Mouse (Mus musculus) skeletal muscle tissue, adult 2 months (tissue): Measurements from ENCODE around the gene Appbp2.
A peak's percentile ranks its signal among the peaks of the same experiment; 100 is the strongest.

Experiments
- DNase-seq: peaks from one replicate; pipeline ENCODE4 v3.0.0-alpha.2; 2012; ENCODE audit warnings: low read depth, low spot score

Gene Appbp2

GRCm38 (mm10) chr11:85223248-85223647 lies 11.7 kb downstream of the Appbp2 start:
- DNase-seq: no peak

DNA sequence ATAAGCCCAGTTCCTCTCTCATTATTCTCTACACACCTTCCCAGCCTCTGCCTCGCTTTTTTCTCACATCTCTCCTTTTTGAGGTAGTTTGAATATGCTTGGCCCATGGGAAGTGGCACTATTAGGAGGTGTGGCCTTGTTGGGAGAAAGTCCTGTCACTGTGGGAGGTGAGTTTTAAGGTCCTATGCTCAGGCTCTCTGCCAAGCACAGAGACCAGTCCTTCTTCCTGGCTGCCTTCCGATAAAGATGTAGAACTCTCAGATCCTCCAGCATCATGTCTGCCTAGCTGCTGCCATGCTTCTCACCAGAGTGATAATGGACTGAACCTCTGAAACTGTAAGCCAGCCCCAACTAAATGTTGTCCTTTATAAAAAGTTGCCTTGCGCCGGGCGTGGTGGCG lies 12.4 kb downstream of the Appbp2 start:
- DNase-seq: no peak

DNA sequence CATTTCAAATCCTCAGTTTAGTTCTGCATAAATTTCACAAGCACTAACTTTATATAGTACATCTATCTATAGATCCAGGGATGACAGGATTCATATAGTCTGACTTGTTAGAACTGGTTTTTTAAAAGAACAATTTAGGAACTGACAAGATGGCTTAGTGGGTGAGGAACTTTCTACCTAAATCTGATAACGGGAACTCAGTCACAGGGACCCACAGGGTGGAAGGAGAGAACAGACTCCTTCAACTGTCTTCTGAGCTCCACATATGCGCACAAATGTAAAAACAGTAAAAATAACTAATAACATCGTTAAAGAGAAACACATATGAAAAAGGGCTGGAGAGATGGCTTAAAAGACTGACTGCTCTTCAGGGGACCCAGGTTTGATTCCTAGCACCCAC lies 15.9 kb downstream of the Appbp2 start:
- DNase-seq: no peak

DNA sequence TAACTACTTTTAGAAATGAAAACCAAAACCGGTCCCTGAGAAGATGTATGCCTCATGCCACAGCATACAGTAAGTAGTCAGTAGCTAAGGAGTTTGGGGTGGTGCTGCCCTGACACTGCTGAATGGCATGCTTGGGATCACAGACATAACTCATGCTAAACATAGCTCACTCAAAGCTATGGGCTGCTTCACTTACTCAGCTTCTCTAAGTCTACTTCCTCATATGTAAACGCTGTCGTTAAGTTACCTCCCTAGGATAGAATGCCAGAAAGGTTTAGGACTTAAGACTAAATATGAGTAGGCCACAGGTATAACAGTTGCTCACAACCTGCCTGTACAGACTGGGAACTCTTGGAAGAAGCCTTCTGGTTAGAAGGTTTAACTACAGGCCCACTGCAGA lies 20.3 kb downstream of the Appbp2 start:
- no peak for DNase-seq

DNA sequence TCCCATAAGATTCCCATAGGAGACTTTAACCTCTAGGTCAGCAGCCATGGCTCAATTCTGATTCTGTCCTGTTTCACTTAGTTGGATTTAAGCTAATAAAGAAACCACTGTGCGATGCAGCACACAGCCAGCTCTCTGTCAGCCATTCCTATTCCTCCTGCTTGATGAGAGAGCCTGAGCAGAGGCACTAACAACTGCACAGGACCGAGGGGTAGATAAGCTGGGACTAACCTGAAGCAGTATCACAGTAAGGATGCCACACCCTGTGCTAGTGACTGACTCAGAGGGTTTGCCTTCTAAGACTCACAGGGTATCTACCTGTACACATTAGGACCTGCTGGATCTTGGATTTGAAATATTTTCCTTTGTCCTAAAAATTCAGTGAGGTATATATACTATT lies 21.7 kb downstream of the Appbp2 start:
- no peak for DNase-seq

DNA sequence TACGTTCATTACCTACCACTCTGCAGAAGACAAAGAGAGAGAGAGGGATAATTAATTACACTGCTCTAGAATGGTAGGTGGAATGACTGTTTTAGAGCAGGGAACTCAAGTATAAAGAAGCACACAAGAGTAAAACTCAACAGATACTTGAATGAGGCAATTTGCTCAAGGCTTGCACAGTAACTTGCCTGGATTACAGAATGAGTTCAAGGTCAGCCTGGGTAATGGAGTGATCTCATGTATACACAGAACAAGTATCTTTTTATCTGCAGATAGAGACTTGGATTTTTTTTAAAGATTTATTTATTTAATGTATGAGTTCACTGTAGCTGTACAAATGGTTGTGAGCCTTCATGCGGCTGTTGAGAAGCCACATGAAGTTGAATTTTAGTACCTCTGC lies 23.8 kb downstream of the Appbp2 start:
- no peak for DNase-seq

DNA sequence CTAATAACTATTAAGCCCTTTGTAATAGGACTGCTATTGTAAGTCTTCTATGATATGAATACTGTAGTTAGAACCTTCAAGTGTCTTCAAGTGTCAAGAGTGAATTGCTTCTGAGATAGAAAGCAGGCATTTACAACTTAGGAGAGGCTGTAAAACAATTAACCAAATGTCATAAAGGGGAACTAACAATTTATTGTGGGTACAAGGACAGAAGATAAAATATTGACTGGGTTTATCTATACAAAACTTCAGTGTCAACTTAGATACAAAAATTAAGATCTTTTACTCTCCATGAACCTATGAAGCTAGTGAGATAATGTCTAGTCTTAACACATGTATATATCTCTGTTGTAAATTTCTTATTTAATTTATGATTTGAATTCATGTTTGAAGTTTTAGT lies 28.7 kb downstream of the Appbp2 start:
- no peak for DNase-seq

GRCm38 (mm10) chr11:85198906-85199305 lies 36.0 kb downstream of the Appbp2 start:
- DNase-seq: no peak

GRCm38 (mm10) chr11:85196046-85196445 lies 38.9 kb downstream of the Appbp2 start:
- DNase-seq: no peak

DNA sequence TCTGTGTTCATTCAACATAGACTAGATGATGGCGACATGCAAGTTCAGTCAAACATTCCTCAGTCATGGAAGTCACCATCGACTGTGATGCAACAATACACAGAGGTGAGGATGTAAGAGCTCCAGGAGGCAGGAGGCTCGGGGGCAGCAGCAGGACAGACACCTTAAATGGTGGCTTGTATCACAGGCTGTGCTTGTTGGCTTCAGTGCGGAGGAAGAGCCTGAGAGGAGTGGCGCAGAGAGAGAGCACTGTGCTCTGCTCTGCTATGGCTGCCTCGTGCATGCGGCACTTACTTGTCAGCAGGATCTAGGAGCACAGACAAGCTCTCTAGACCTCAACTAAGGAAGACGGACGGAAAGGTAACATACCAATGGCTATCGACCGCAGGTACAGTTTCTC lies 40.7 kb downstream of the Appbp2 start:
- DNase-seq: no peak

GRCm38 (mm10) chr11:85190741-85191140 lies 44.2 kb downstream of the Appbp2 start:
- DNase-seq: no peak

GRCm38 (mm10) chr11:85189110-85189509 lies 45.8 kb downstream of the Appbp2 start:
- no peak for DNase-seq

GRCm38 (mm10) chr11:85184839-85185238 lies 50.1 kb downstream of the Appbp2 start:
- DNase-seq: no peak

DNA sequence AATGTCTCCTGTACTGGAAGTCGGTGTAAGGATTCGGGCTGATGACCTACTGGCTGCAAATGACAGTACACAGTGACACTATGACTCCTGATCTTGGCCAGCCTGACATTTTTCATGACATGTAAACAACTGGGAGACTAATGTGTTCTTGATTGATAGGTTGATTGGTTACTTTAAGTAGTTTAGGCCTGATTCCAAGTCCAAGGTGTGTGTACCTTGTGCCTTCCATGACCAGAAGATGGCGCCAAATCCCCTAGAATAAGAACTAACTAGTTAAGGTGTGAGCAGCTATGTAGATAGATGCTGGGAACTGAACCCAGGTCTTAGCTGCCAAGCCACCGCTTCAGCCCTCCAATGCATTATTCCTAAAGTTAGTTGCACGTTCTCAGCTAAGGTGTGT lies 50.8 kb downstream of the Appbp2 start:
- peak; percentile 25 for DNase-seq

GRCm38 (mm10) chr11:85183284-85183779 lies 51.6 kb downstream of the Appbp2 start:
- no peak for DNase-seq

- DNase-seq: no peak
These were observed 52.2 kb downstream of the Appbp2 start for GRCm38 (mm10) chr11:85182617-85183283.

DNA sequence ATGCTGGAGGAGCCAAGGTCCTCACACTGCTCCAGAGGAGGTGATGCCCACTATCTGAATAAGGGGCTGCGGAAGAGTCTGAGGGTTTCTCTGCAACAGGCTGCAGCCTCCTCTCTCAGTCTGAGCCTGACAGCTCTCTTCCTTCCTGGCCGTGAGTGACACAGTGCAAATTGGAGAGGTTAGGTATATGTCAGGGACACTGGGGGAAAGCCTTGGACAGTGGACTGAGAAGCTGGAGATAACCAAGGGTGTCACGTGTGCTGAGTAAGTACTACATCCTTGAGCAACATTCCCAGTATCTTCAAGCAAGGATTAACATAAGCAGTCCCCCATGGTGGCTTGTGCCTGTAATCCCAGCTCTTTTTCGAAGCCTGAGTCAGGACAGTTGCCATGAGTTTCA lies 56.5 kb downstream of the Appbp2 start:
- no peak for DNase-seq

- DNase-seq: no peak
These were observed 57.2 kb downstream of the Appbp2 start for GRCm38 (mm10) chr11:85177761-85178160.

GRCm38 (mm10) chr11:85175941-85176340 lies 59.0 kb downstream of the Appbp2 start:
- no peak for DNase-seq

- no peak for DNase-seq
These were observed 64.1 kb downstream of the Appbp2 start for GRCm38 (mm10) chr11:85170833-85171232.

DNA sequence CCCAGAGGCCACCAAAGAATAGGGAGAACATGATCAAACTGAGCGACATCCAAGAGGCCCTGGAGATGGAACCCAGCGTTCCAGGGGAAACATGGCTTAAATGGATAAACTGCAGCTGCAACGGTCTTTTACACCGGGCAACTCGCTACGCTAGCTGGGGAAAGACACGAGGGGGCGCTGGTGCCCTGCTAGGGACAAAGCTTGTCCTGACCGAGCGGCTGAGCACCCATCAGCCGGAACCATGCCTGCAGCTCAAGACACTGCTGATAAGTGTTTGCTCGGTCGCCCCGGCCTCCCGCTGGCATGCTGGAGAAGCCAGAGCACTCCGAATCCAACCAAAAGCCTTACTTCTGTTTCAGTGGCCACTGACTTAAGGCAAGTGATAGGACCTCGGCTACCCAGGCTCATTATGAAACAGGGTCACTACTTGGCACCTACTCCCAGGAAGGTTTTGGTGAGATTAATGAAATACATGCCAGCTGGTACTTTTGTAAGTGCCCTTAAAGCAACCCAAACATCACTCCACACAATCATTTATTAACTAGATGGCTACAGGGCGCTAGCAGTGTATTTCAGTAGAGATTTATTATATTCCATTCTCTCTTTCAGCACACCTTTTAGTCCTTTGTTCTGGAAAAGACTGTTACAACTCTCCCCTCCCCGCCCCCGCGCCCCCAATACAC lies 64.7 kb downstream of the Appbp2 start, which contains the start of gene 1700125H20Rik:
1700125H20Rik (plus strand) TSS at position 347 of the 683 bp plus-strand sequence.
- DNase-seq: peak; percentile 63

DNA sequence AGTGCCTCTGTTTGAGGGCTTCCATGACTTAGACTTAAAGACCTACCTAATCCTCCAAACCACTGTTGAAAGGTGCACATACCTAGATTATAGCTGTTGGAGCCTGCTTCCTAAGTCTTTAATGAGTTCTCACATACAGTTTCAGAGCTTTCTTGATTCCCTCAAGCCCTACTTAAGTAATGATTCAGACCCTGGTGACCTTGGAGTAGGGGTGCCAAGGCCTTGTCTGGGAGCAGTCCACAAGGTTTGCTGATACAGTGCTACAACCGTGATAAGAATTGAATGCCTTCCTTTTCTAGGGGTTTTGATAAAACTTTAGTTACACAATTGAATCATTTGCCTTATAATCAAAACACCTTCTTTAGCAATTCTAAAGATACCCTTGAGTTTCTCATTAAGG lies 67.4 kb downstream of the Appbp2 start:
- DNase-seq: no peak

DNA sequence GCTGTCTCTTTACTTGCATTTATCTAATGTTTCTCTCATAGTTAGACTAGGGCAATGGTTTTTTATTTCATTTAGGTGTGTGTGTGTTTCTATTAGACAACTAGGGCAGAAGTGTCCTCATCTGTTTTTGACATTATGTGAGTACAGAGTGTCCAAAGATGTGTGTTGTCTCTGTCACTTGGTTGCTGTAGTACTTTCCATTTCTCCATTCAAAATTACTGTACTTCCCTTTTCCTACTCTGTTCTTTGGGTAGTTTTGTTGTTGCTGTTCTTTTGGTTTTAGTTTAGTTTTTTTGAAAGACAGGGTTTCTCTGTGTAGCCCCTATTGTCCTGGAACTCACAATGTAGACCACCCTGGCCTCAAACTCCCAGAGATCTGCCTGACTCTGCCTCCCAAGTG lies 70.6 kb downstream of the Appbp2 start:
- no peak for DNase-seq
